Mouse (Mus musculus) CH12F3 (cell line): ENCODE results near the gene Rdh16f1.

Experiments
- in situ Hi-C: fragments of 300-500 bp; cut with MboI; formaldehyde crosslinking; loops from 2 replicates; pipeline ENCODE4 v1.14.3; 2020; ENCODE audit warnings: low sequenced_read_pairs

Gene Rdh16f1

GRCm38 (mm10) chr10:127759181-127760110, at the start of gene Rdh16f1, which contains the start of gene Rdh1:
TSS of gene Rdh16f1 (plus strand) at chr10:127759787.
TSS of gene Rdh1 (plus strand) at chr10:127759721.
- in situ Hi-C loops, result no loop called here

- in situ Hi-C loops, result no loop called here
Measured at GRCm38 (mm10) chr10:127710331-127710730, 49.3 kb upstream of the Rdh16f1 start.

GRCm38 (mm10) chr10:127712736-127713135, 46.9 kb upstream of the Rdh16f1 start:
- in situ Hi-C loops, result no loop called here

GRCm38 (mm10) chr10:127721671-127722418, 37.7 kb upstream of the Rdh16f1 start:
- in situ Hi-C loops, result no loop called here

- in situ Hi-C loops, result no loop called here
Measured at GRCm38 (mm10) chr10:127724178-127724577, 35.4 kb upstream of the Rdh16f1 start, which contains the start of gene Tac2. TSS of gene Tac2 (plus strand) at chr10:127724478.

- in situ Hi-C loops, result no loop called here
Measured at GRCm38 (mm10) chr10:127725136-127725535, 34.5 kb upstream of the Rdh16f1 start.

GRCm38 (mm10) chr10:127728437-127728836, 31.1 kb upstream of the Rdh16f1 start:
- in situ Hi-C loops, result no loop called here

DNA sequence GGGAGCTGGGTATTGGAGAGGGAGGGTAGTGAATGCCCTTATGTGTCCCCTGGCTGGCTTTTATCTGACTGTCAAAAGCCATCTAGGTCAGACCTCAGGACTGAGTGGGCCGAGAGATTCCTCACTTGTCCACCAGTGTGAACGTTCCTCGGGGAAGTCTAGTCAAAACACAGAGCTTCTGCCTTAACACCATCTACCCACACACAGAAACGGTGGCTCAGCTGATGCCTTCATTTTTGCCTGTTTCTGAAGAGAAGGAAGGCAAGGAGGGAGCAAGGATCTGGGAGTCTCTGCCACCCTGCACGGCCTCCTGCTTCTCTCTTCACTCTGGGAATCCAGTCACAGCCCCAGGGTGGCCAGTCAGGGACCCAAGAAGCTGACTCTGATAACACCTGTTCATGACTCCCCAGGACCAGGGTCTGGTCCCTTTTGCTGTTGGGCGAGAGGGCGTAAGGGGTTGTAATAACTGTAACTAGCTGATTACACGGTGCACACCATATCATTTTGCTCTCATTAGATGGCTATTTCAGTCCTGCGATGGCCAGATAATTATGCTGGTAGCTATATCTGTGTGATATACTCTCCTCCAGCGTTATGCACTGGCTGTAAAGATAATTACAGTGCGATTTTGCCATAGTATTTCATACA, 29.2 kb upstream of the Rdh16f1 start:
- in situ Hi-C loops, result loop anchor here (10.0 kb wide), 1 partner anchor 46 kb away; no protein-coding TSS in a partner anchor

GRCm38 (mm10) chr10:127730933-127731310, 28.7 kb upstream of the Rdh16f1 start:
- in situ Hi-C loops, result loop anchor here (10.0 kb wide), 1 partner anchor 46 kb away; no protein-coding TSS in a partner anchor

DNA sequence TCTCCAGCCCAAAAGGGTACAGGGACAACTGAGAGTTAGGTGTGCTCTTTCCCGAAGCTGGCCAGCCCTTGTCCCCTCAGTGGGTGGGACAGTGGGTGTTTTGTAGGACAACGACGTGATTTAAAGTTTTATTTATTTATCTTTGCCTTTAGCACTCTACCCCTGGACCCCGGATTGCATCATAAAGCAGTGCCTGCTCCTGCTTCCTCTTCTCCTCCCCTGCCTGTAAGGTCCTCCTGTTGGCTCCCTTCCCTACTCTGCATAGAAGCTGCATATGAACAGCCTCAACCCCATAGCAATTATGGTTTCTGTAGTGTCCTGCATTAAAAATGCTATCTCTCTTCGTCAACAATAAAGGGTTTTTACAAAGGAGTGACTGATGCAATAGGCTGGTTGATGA, 28.2 kb upstream of the Rdh16f1 start:
- in situ Hi-C loops, result loop anchor here (10.0 kb wide), 1 partner anchor 47 kb away; no protein-coding TSS in a partner anchor

DNA sequence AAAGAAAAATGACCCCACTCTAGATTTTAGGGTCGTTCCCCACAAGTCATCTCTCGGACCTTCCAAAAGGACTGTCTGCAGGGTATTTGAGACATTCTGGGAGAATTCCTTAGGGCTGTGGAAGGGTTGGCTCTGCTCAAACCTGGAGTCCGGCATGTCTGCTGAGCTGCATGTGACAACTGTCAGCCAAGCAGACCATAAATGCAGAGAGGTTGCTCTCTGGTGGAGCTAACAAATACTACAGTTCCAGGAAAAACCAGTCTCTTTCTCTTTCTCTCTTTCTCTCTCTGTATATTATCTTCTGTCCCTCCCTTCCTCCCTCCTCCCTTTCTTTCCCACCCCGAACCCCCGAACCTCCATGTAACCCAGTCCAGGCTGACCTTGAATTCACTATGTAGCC, 25.2 kb upstream of the Rdh16f1 start:
- in situ Hi-C loops, result loop anchor here (10.0 kb wide), 1 partner anchor 50 kb away; no protein-coding TSS in a partner anchor

- in situ Hi-C loops, result loop anchor here (10.0 kb wide), 1 partner anchor 51 kb away; no protein-coding TSS in a partner anchor
Measured at GRCm38 (mm10) chr10:127736266-127736665, 23.3 kb upstream of the Rdh16f1 start.

GRCm38 (mm10) chr10:127736916-127737315, 22.7 kb upstream of the Rdh16f1 start:
- in situ Hi-C loops, result loop anchor here (10.0 kb wide), 1 partner anchor 52 kb away; no protein-coding TSS in a partner anchor

GRCm38 (mm10) chr10:127737552-127737951, 22.0 kb upstream of the Rdh16f1 start:
- in situ Hi-C loops, result loop anchor here (10.0 kb wide), 1 partner anchor 53 kb away; no protein-coding TSS in a partner anchor

DNA sequence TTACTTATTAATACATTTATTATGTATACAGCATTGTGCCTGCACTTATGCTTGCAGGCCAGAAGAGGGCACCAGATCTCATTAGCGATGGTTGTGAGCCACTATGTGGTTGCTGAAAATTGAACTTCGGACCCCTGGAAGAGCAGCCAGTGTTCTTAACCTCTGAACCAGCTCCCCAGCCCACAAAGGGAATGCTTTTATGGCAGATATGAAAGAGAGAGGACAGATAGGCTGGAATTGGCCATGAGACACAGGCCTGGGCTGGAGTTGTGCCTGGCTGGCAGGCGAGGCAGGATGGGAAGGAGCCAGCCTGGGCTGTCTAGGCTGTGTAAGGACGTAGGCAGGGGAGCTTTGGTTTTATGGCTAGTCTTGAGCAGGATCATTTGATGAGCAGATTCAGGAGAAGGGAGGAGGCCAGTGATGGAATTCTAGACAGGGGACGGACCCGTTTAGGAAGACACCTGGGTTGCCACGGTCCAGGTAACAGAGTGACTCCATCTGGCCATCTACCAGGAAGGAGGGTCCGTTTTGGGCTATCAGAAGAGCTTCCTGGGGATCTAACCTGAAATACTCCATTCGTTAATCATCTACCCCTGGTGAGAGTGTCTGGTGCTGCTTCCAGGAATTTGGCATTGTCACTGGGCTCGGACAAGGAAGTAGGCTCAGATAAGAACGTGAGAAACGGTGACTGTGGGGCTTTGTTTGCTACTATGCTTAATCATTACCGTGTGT, 21.3 kb upstream of the Rdh16f1 start:
- in situ Hi-C loops, result loop anchor here (10.0 kb wide), 1 partner anchor 54 kb away; no protein-coding TSS in a partner anchor

GRCm38 (mm10) chr10:127739083-127739660, 20.4 kb upstream of the Rdh16f1 start, which contains the start of gene Zbtb39:
TSS of gene Zbtb39 (plus strand) at chr10:127739538.
- in situ Hi-C loops, result loop anchor here (10.0 kb wide), 1 partner anchor 54 kb away; no protein-coding TSS in a partner anchor

DNA sequence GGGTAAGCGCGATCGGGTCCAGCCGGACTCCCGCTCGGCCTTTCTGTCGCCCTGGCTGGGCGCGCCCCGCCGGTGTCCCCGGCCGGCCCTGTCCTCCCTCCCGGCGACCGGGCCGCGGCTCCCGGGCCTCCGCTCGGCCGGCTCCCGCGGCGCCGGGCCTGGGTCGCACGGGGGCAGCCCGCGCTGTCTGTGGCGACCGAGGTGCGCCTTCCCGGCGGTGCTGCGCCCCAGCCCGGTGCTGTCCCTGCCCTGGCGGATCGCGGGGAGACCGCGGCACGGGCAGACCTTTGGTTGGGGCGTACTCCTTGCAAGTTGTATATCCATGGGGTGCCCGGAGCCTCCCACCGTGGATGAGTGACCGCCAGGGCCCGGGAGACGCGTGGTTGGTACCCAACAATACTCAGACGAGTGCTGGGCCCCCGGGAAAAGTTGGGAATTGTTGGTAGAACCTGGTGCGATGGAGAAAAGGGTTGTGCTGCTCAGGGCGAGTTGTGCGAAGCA, 19.9 kb upstream of the Rdh16f1 start:
- in situ Hi-C loops, result loop anchor here (10.0 kb wide), 1 partner anchor 55 kb away; no protein-coding TSS in a partner anchor

- in situ Hi-C loops, result no loop called here
Measured at GRCm38 (mm10) chr10:127744661-127745060, 14.9 kb upstream of the Rdh16f1 start.

GRCm38 (mm10) chr10:127745886-127746285, 13.7 kb upstream of the Rdh16f1 start:
- in situ Hi-C loops, result no loop called here
